Mouse (Mus musculus): ENCODE measurements around the gene Gm4787.
"Not testable (repeated sequence)": the region's sequence is repeated elsewhere in the genome, so short reads cannot be mapped to it uniquely, and the experiment has no call there.

Gm4787 gene

GRCm38 (mm10) chr12:81379364-81379763 is at the start of gene Gm4787:
Gm4787 (minus strand) TSS chr12:81379464.
- not testable (repeated sequence) for DNase-seq (ENCODE audit: low spot score)

- DNase-seq (ENCODE audit: low spot score) = no peak
Observed at GRCm38 (mm10) chr12:81421846-81422245, 42.6 kb upstream of the Gm4787 start, which contains the start of gene Adam4. Adam4 (minus strand) TSS chr12:81421946.

GRCm38 (mm10) chr12:81413211-81413610 is 33.9 kb upstream of the Gm4787 start:
- DNase-seq (ENCODE audit: low spot score) = no peak

- DNase-seq (ENCODE audit: low spot score) = no peak
Observed at GRCm38 (mm10) chr12:81408966-81409365, 29.7 kb upstream of the Gm4787 start.

GRCm38 (mm10) chr12:81402187-81402586 is 22.9 kb upstream of the Gm4787 start:
- peak; percentile 87 for DNase-seq (ENCODE audit: low spot score)

- DNase-seq (ENCODE audit: low spot score) = no peak
Observed at GRCm38 (mm10) chr12:81333841-81334240, 45.4 kb downstream of the Gm4787 start.

- DNase-seq (ENCODE audit: low spot score) = peak; percentile 74
Observed at GRCm38 (mm10) chr12:81332875-81333421, 46.3 kb downstream of the Gm4787 start, which contains the start of gene Slc8a3. Slc8a3 (minus strand) TSS chr12:81333180.

- DNase-seq (ENCODE audit: low spot score) = peak; percentile 83
Observed at GRCm38 (mm10) chr12:81331937-81332874, 47.1 kb downstream of the Gm4787 start.

- DNase-seq (ENCODE audit: low spot score) = peak; percentile 37
Observed at GRCm38 (mm10) chr12:81331046-81331638, 48.1 kb downstream of the Gm4787 start.

All from retina, embryonic 14.5 days (tissue).